Mouse (Mus musculus): Measurements from ENCODE around the gene Mid1.
"Not testable (repeated sequence)": the region's sequence is repeated elsewhere in the genome, so short reads cannot be mapped to it uniquely, and the experiment has no call there.

GRCm38 (mm10) chrX:169970546-169970945 lies 285.5 kb downstream of the Mid1 start:
- TF ChIP-seq GATA1 (IDR thresholded peaks at IDR 0.05; ENCODE audit: borderline replicate concordance, low read length); FLI1 (IDR thresholded peaks at IDR 0.05; ENCODE audit: low read length): not testable (repeated sequence)
